Mouse (Mus musculus): ENCODE data around the gene Nr1h5. TPM values are rescaled to one million over a fixed set of nuclear protein-coding genes. Genes with fewer than 3 reads are reported as not detected.

Nr1h5 gene
- total RNA-seq (2023; ENCODE audit: inconsistent age) = not detected in 4 replicates

GRCm38 (mm10) chr3:102964033-102964432 is at the start of gene Nr1h5:
Gene Nr1h5, minus strand, starts transcription at chr3:102964133.

GRCm38 (mm10) chr3:102995605-102996321 is 31.8 kb upstream of the Nr1h5 start, which contains the start of gene Sike1:
Gene Sike1, plus strand, starts transcription at chr3:102995708.

DNA sequence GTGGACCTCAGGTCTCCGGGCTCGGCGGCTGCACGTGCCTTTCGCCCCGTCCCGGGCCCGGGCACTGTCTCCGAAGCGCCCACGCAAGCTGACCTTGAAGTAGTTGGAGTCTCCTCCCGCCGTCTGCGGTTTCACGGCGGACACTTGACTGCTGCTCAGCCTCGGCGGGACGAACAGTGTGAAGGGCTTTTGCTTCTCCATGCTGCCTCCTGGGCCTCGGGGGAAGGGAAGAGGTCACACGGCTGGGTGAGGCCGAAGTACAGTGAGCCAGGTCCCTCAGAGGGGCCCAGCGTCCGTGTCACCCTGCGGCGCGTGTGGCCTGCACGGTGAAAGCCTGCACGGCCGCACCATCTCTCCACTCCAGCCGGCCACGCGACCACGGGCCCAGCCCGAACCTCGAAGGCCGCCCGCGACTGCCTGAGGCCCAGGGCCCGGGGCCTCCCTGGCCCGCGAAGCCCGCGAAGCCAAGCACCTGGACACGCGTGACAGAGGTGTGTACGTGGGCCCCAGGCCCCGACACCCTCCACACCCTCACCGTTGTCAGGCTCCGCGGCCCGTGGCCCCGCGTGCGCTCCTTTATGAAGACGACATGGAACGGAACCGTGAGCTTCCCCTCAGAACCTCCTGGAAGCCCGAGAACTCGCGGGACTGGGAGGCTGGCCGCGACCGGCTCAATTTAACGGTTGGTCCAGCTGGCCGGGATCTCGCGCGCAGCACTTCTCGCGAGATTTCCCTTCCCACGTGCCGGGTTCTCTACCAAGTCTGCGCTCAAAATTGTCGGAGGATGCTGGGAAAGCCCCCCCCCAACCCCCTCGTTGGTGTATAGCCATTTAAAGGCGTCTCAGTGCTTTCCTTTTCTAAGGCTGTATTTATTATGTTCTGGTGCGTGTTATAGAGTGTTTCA is 28.2 kb downstream of the Nr1h5 start, which contains the start of gene Sycp1:
Gene Sycp1, minus strand, starts transcription at position 650 of the 904 bp plus-strand sequence.

Other genes with a start within 250 kb of the Nr1h5 start
- 6.2 to 7.9 TPM (median 7.2 TPM) in 4 replicates for gene Tspan2, start 229.6 kb downstream of the Nr1h5 start, total RNA-seq (2023; ENCODE audit: inconsistent age)
- gene Tshb, start 181.4 kb downstream of the Nr1h5 start, total RNA-seq (2023; ENCODE audit: inconsistent age) = not detected in 4 replicates
- 0.30 TPM in 1 of 4 replicates, not detected in the others for gene Sycp1, start 28.0 kb downstream of the Nr1h5 start, total RNA-seq (2023; ENCODE audit: inconsistent age)
- gene Sike1, start 31.6 kb upstream of the Nr1h5 start, total RNA-seq (2023; ENCODE audit: inconsistent age) = 104 to 139 TPM (median 129 TPM) in 4 replicates
- 464 to 517 TPM (median 503 TPM) in 4 replicates for gene Csde1, start 56.3 kb upstream of the Nr1h5 start, total RNA-seq (2023; ENCODE audit: inconsistent age)
- gene Nras, start 94.2 kb upstream of the Nr1h5 start, total RNA-seq (2023; ENCODE audit: inconsistent age) = 98.2 to 110 TPM (median 106 TPM) in 4 replicates
- 0.30 to 1.1 TPM (median 0.73 TPM) in 4 replicates for gene Ampd1, start 109.9 kb upstream of the Nr1h5 start, total RNA-seq (2023; ENCODE audit: inconsistent age)
- gene Dennd2c, start 138.5 kb upstream of the Nr1h5 start, total RNA-seq (2023; ENCODE audit: inconsistent age) = 0.15 to 0.24 TPM (median 0.22 TPM) in 3 of 4 replicates, not detected in the other
- 89.2 to 109 TPM (median 106 TPM) in 4 replicates for gene Bcas2, start 207.5 kb upstream of the Nr1h5 start, total RNA-seq (2023; ENCODE audit: inconsistent age)

All from B cell, adult (primary cell).